Mouse (Mus musculus): Measurements from ENCODE around the gene Zbtb40.

The Zbtb40 gene

DNA sequence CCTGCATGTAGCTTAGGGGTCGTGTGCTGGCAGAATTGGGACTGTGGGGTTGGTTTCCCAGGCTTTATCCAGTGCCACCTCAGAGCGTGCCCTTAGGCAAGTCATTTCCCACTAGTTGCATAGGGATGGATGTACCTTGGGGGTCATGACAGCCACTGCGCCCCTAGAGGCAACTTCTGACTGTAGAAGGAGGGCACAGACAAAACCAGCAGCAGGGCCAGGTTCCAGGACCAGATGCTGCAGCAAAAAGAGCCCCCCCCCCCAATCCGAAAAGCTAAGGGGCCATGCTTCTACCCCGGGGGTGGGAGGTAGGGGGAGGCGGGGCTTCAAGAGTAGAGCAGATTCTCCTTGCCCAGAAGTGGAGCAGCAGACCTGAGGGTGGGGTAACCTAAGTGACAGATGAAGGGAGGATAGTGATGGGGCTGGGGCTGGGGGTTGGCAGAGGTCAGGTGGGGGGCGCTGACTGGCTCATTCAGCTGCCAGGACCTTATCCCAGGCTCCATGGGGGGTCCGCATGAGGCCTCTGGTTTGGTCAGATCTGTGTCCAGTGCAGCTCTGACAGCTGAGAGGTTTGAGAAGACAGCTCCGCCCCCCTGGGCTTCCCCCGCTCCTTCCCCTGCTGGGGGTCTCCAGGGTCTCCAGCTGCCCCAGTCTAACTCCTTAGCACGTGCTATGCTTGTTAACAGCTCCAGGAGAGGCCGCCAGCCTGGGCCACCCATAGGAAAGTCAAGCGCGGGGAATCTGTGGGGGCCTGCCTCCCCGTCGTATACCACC lies 78.9 kb downstream of the Zbtb40 start:
- DNase-seq, result no peak

DNA sequence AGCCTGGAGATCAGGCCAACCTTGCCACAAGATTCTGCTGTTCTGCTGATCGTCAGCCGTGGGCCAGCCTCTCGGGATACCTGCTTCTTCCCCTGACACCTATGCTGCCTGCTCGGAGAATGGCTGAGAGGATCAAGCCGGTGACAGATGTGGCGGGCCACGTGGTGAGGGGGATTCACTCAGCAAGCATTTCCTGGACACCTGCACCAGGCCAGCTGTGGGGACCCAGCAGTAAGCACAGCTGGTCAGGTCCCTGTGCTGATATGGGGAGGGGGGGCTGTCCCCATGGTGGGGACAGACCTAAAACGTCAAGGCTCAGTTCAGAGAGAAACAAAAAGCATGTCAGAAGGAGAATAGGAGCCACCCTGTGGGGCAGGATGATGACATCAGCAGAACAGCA lies 79.5 kb downstream of the Zbtb40 start:
- no peak for DNase-seq

DNA sequence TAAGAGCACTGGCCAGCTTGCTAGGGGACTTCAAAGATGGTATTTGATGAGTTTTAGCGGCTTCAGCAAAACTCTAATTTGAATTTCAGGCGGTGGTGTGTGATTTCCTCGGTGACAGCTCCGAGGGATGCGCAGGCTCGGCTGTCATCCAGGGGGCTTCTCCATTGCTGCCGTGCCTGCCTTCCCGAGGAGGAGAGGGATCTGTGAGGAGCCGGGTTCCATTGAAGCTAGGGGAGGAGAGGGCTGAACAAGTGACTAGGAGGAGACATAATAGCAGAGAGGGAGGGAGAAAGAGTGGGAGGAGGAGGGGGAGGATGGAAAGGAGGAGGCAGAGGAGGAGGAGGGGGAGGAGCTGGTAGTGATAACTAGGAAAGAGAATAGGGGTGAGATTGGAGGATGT lies 81.1 kb downstream of the Zbtb40 start:
- no peak for DNase-seq

GRCm38 (mm10) chr4:136966493-136967390 lies 81.9 kb downstream of the Zbtb40 start:
- DNase-seq, result no peak

DNA sequence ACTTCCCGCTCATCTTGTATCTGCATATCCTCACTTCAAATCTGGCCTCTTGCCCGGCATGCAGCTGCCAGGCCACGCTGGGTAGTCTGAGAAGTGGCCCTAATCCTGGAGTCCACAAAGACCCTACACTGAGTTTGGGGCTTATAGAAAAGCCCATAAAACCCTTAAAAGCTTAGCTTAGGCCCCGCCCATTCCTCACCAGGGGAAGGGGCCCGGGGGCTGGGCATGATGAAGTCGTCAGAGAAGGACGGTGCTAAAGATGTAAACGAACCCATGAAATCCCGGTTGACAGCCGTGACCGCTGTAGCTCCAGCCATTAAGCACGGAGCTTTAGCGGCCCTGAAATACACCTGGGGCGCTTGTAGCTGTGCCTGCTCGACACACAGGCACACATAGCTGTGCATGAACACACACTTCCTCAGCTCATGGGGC lies 83.6 kb downstream of the Zbtb40 start:
- DNase-seq, result no peak

- DNase-seq, result no peak
These were observed 86.2 kb downstream of the Zbtb40 start for GRCm38 (mm10) chr4:136962447-136962846.

DNA sequence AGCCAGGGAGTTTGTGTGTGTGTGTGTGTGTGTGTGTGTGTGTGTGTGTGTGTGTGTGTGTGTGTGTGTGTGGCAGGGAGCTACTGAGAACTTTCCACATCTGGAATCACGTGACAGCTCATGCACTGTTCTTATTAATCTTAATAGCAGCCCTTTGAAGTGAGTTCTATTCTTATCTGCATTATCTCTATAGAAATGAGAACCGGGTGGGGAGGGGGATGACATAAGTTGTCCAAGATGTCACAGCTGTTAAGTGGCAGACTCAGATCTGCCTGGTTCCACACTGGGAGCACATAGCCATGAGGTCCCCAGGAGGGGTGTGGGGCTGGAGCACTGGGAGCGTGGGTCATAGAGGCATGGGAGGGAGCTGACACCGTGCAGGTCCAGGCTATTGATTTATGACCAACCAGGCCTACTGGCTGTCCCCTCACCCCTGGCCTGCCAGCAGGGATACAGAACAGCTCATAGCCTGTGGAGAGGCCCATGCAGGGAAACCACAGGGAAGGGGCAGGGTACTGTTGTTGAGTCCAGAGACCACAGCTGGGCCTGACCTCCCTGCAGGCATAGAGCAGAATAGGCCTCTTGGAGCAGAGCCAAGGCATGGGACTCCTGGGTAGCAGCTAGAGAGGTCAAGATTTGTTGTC lies 86.8 kb downstream of the Zbtb40 start:
- DNase-seq, result no peak

- DNase-seq, result no peak
These were observed 88.0 kb downstream of the Zbtb40 start for GRCm38 (mm10) chr4:136960581-136960980.

- DNase-seq, result no peak
These were observed 88.5 kb downstream of the Zbtb40 start for GRCm38 (mm10) chr4:136960068-136960467.

DNA sequence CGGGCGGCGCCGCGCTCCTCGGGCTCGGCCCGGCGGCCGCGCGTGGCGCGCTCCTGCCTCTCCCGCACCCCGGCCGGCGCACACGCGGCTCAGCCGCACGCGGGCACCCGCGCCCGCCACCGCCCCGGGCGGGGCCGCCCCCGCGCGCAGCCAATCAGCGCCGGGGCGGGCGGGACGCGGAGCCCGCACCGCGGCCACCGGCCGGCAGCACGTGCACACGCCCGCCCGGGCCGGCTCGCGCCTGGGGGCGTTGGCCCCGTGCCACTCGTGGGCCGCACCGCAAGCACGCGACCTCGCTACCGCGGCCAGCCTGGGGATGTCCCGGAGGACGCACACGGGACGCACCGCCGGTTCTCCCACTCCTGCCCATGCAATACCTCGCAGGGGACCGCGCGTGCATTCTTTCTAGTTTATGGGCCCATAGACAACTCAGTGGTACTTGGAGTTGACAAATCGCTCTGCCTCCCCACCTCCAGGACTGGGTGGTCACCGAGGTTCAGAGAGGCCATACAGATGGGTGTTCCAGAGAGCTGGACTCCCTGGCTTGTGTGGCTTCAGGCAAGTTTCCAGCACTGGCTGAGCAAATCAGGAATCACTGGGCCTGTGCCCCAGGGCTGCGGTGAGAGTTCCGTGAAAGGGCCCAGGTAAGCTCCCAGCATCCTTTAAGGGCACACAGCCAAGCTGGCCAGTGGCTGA lies 91.7 kb downstream of the Zbtb40 start, which contains the start of gene Epha8:
Epha8 (minus strand) TSS at position 66 of the 696 bp plus-strand sequence.
- DNase-seq, result no peak

- no peak for DNase-seq
These were observed 94.0 kb downstream of the Zbtb40 start for GRCm38 (mm10) chr4:136954562-136954961.

DNA sequence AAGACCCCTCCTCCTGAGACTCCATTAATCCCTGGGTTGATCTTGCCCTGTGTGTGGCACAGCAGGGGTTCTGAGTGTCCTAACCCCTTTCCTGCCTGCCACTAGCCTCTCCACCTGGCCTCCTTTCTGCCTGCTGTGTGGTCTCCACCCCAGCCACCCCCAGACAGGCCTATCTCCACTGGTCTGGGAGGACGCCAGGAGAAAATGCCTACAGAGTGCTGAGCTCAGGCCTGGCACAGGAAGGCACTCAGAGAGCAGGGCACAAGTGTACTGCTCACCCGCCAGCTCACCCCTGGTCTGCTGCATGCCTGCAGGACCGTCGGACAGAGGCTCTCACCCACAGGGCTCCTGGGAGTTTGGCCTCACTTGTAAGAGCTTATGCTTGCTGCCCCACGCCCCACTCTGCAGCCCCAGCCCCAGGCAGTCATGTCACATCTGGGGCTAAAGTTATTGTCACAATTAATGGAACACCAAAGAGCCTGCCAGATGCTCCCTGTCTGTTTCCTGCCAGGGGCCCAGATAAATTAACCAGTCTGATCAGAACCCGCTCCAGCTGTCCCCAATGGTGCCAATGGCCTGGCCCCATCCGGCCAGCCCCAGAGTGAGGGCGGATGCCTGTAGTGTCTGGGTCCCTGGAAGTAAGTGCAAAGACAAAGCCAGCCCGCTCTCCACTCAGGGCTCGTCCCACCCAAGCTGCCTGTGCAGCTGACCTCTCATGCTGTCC lies 99.2 kb downstream of the Zbtb40 start:
- no peak for DNase-seq

- no peak for DNase-seq
These were observed 103.2 kb downstream of the Zbtb40 start for GRCm38 (mm10) chr4:136945397-136945796.

DNA sequence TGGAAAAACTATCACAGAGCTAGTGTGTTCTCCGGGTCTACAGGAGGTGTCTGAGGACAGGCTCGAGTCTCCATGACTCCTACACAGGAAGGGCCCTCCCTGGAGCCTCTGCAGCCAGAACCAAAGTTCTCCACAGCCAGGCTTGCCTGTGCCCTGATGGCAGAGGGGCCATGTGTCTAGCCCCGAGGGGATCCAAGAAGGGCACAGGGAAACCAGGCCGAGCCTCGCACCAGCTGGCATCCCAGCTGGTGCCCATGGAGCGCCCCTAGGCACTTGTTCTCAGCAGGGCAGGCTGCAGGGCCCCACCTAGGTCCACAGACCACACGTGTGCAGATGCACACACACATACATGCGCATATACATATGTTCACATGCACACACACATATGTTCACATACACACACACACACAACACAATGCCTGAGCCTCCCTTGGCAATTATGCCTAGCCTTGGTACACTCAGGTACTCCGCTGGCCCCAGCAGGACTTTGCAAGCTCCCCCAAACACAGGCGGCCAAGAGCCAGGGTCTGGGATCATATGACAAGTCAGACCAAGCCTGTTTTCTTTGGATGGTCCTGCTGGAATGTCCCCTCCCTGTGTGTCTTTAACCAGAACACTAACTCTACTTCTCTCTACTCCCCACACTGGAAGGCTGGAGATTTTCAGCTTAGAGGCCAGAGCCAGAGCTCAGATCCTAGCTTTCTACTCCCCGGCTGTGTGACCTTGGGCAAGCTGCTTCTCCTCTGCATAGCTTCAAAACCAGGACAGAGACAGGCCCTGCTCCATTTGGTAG lies 103.8 kb downstream of the Zbtb40 start:
- DNase-seq, result no peak

DNA sequence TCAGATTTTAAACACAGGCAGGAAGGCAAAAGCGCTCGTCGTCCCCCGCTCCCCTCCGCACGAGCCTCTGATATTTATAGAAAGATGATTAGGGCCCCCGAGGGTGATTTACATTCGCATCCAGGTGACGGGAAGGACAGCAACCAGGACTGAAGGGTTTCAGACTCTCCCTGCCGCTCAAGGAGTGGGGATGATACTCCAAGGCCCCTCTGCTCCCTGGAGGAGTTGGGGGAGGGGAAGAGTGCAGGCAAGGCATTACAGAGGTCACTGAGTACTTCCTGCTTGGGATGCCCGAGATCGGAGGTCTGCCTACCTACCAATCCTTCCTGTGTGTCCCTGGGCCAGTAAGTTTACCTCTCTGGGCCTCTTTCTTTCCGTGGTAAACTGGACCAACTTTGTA lies 105.4 kb downstream of the Zbtb40 start:
- no peak for DNase-seq

DNA sequence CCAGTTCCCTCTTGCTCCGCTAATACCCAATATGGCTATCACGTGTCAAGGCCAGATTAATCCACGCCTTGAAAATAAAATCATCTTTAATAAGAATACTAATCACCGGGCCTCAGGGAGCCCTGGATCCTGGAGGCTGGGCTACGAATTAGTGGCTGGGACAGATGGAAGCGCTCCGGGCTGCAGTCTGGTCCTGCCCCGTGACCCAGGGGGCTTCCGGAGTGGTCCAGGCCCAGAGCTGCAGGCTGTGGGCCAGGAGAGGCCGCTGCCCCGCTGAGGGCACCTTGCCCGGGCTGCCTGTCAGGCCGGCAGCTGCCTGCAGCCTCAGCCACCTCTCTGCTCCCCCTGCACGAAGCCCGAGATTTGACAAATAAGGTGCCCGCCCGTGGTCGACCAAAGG lies 105.8 kb downstream of the Zbtb40 start:
- DNase-seq, result no peak

- DNase-seq, result no peak
These were observed 110.7 kb downstream of the Zbtb40 start for GRCm38 (mm10) chr4:136937935-136938334.

DNA sequence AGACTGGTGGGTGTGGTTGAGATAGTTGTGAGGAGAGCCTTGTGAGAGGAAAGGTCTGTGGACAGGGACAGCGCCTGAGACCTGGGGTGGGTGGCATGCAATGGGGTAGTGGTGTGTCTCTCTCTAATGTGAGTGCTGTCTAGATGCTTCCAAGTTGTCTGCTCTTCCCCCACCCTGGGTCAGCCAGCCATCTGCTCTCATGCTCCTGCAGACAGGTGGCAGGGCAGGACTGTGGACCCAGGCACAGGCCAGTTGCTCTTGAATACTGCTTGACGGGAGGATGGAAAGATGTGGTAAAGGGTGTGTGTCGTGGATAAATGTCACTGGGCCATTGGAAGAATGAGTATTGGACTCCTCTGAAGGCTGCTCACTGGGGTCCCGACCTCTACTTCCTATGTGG lies 111.3 kb downstream of the Zbtb40 start:
- no peak for DNase-seq

DNA sequence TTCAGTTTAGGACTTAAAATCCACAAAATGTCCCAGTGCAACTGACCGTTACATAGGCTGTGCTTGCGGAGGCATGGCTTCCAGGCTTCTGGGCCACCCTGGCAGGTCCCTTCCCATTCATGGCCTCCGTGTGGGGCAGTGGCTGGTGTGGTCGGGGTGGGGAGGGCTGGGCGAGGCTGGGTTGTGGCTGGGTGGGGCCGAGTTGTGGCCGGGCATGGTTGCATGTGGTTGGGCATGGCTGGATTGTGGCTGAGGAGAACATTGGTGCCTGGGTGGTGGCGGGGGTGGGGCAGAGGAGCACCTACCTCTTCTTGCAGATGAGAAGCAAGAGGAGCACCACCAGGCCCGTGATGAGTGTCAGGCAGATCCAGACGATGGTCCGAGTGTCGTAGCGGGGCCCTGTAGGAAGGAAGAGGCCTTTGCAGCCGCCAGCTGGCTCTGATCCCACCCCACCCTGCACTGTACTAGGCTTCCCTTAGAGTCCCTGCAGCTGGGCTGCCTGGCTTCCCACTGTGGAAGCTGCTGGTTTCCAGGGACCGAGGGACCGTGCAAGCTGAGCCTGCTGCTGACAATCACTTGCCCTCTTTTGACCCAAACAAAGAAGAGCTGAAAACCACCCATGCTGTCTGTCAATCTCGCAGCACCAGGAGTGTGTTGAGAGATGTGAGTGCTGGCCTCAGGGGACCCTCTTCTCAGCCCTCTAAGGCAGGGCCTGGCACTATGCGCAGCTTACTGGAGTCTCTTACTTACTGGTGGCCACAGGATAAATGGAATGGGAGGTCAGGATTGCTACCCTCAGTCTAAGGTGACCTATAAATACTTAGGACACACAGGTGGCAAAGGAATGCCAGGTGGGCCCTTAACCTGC lies 113.6 kb downstream of the Zbtb40 start:
- no peak for DNase-seq

GRCm38 (mm10) chr4:136930474-136930873 lies 118.1 kb downstream of the Zbtb40 start:
- DNase-seq, result no peak

Data from layer of hippocampus, adult 9-11 months (tissue).